Mouse (Mus musculus): ENCODE measurements around the gene Zfp2.

The Zfp2 gene

DNA sequence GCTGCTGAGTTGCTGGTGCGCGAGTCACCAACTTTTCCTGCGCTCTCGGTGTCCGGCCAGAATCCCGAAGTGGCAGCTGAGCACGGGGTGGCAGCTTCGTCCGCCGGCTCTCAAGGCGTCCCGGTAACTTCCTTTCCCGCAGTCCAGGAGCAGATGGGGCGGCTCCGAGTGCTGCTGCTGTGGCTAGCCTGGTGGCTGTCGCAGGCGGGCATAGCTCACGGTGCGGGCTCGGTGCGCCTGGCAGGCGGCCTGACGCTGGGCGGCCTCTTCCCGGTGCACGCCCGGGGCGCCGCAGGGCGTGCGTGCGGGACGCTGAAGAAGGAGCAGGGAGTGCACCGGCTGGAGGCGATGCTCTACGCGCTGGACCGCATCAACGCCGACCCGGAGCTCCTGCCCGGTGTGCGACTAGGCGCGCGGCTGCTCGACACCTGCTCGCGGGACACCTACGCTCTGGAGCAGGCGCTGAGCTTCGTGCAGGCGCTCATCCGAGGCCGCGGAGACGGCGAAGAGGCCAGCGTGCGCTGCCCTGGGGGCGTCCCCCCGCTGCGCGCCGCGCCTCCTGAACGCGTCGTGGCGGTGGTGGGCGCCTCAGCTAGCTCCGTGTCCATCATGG lies 64.9 kb downstream of the Zfp2 start:
- no peak for DNase-seq

DNA sequence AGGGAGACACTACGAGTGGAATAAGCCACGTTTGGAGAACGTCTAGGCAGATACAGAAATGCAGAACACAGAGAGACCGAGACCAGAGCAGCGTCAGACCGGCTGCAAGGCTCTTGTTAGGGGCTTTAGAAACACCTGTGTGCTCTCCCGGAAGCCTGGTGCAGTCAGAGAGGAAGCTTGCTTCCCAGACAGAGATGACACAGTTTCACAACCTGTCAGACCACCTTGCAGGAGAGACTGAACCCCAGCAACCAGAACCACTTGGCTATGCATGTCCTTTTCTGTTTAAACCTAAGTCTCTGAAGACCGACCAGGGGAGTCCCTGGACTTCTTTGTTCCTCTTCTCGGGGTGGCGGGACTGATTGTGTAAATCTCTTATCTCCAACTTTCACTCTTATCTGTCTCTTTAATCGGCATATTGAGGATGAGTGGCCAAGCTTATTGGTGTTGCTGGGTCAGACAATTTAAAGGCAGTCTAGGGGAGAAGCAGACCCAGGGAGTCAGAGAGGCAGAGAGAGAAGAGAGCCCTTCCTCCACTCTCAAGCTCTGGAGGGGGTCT lies 65.7 kb downstream of the Zfp2 start, which contains the start of gene Grm6:
Grm6 (plus strand) TSS at position 509 of the 559 bp plus-strand sequence.
- DNase-seq: no peak

DNA sequence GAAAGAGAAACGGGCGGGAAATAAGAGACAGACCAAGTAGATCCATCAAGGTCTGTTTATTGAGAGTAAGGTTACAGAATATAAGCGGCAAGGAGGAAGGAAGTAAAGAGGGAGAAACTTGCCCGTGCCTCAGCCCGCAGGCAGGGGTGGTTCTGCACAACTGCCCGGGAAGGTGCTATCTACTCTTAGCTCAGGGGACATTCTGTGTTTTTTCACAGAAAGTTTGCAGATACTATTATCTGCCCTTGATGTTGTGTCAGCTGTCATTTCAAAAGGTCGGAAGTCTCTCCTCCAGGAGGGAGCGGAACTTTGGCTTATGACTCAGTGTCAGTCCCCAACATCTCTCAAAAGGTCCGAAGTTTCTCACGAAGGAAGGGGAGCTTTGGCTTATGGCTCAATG lies 66.7 kb downstream of the Zfp2 start:
- no peak for DNase-seq
